Mouse (Mus musculus): ENCODE measurements around the gene Pkig. TPM values are rescaled to one million over a fixed set of nuclear protein-coding genes. Genes with fewer than 3 reads are reported as not detected.
A peak's percentile ranks its signal among the peaks of the same experiment; 100 is the strongest.

Pkig gene
- total and polyA plus RNA-seq, 2 experiments from 2014 or later, result 90.5 to 161 TPM

- Histone ChIP-seq H3K27me3 (ENCODE audit: insufficient read depth, low read length) (no peaks in the 10 kb centered on the region), H3K9ac (replicated peaks; ENCODE audit: low read length, poor library complexity, severe bottlenecking) (no peak overlapping the region), H3K36me3 (ENCODE audit: insufficient read depth, low read length) (peaks cover 45% of the 10 kb centered on the region), H3K4me2 (ENCODE audit: low read depth, low read length, poor library complexity, severe bottlenecking) (no peak overlapping the region), H3K4me1 (ENCODE audit: insufficient read depth, low read length) (no peaks in the 10 kb centered on the region), H3K27ac (ENCODE audit: low read depth, low read length) (no peak overlapping the region), H3K4me3 (ENCODE audit: low read depth, low read length) (no peak overlapping the region), H3K9me3 (ENCODE audit: low read length) (no peaks in the 10 kb centered on the region)
- TF ChIP-seq CTCF (IDR thresholded peaks at IDR 0.05), result no peak
- WGBS, result 95% methylated on average over 4 of the region's 4 CpGs
- DNase-seq (ENCODE audit: low spot score) (no peak), ATAC-seq (ENCODE audit: low FRiP score) (no peak)
Observed at GRCm38 (mm10) chr2:163631223-163631622, 27.0 kb upstream of the Pkig start.

- no peak overlapping the region for H3K4me3 ChIP-seq (ENCODE audit: low read depth, low read length)
- 95% methylated on average over 2 of the region's 2 CpGs for WGBS
Observed at GRCm38 (mm10) chr2:163631715-163632114, 26.5 kb upstream of the Pkig start.

GRCm38 (mm10) chr2:163634211-163634610 lies 24.0 kb upstream of the Pkig start:
- whole genome bisulfite sequencing, result 96% methylated on average over 2 of the region's 2 CpGs
- no peaks in the 10 kb centered on the region for H3K9me3 ChIP-seq (ENCODE audit: low read length)
- H3K4me3 ChIP-seq (ENCODE audit: low read depth, low read length), result no peak overlapping the region
- TF ChIP-seq CTCF (IDR thresholded peaks at IDR 0.05), result no peak
- DNase-seq (ENCODE audit: low spot score) (no peak), ATAC-seq (ENCODE audit: low FRiP score) (no peak)
- H3K27me3 ChIP-seq (ENCODE audit: insufficient read depth, low read length), result no peaks in the 10 kb centered on the region
- no peak overlapping the region for H3K9ac ChIP-seq (replicated peaks; ENCODE audit: low read length, poor library complexity, severe bottlenecking)
- no peak overlapping the region for H3K27ac ChIP-seq (ENCODE audit: low read depth, low read length)
- no peak overlapping the region for H3K4me2 ChIP-seq (ENCODE audit: low read depth, low read length, poor library complexity, severe bottlenecking)
- H3K36me3 ChIP-seq (ENCODE audit: insufficient read depth, low read length), result peaks cover 31% of the 10 kb centered on the region
- no peaks in the 10 kb centered on the region for H3K4me1 ChIP-seq (ENCODE audit: insufficient read depth, low read length)

More at GRCm38 (mm10) chr2:163631715-163632114, 26.5 kb upstream of the Pkig start:
- peak; percentile 50 for TF ChIP-seq CTCF (IDR thresholded peaks at IDR 0.05)
- no peaks in the 10 kb centered on the region for H3K27me3 ChIP-seq (ENCODE audit: insufficient read depth, low read length)
- no peak overlapping the region for H3K27ac ChIP-seq (ENCODE audit: low read depth, low read length)
- no peak for DNase-seq (ENCODE audit: low spot score)
- ATAC-seq (ENCODE audit: low FRiP score), result no peak
- H3K9ac ChIP-seq (replicated peaks; ENCODE audit: low read length, poor library complexity, severe bottlenecking), result no peak overlapping the region
- H3K4me2 ChIP-seq (ENCODE audit: low read depth, low read length, poor library complexity, severe bottlenecking), result no peak overlapping the region
- no peaks in the 10 kb centered on the region for H3K4me1 ChIP-seq (ENCODE audit: insufficient read depth, low read length)
- no peaks in the 10 kb centered on the region for H3K9me3 ChIP-seq (ENCODE audit: low read length)
- H3K36me3 ChIP-seq (ENCODE audit: insufficient read depth, low read length), result peaks cover 41% of the 10 kb centered on the region

- Histone ChIP-seq H3K4me3 (ENCODE audit: low read depth, low read length) (no peak overlapping the region), H3K4me2 (ENCODE audit: low read depth, low read length, poor library complexity, severe bottlenecking) (no peak overlapping the region), H3K9me3 (ENCODE audit: low read length) (no peaks in the 10 kb centered on the region), H3K27me3 (ENCODE audit: insufficient read depth, low read length) (no peaks in the 10 kb centered on the region), H3K4me1 (ENCODE audit: insufficient read depth, low read length) (no peaks in the 10 kb centered on the region), H3K9ac (replicated peaks; ENCODE audit: low read length, poor library complexity, severe bottlenecking) (no peak overlapping the region), H3K27ac (ENCODE audit: low read depth, low read length) (no peak overlapping the region), H3K36me3 (ENCODE audit: insufficient read depth, low read length) (peaks cover 18% of the 10 kb centered on the region)
- no peak for DNase-seq (ENCODE audit: low spot score)
- no peak for TF ChIP-seq CTCF (IDR thresholded peaks at IDR 0.05)
- 96% methylated on average over 2 of the region's 2 CpGs for WGBS
- no peak for ATAC-seq (ENCODE audit: low FRiP score)
Observed at GRCm38 (mm10) chr2:163636057-163636456, 22.1 kb upstream of the Pkig start.

GRCm38 (mm10) chr2:163637655-163638266 lies 20.4 kb upstream of the Pkig start:
- TF ChIP-seq CTCF (IDR thresholded peaks at IDR 0.05), result no peak
- DNase-seq (ENCODE audit: low spot score), result no peak

GRCm38 (mm10) chr2:163640493-163640892 lies 17.7 kb upstream of the Pkig start:
- ATAC-seq (ENCODE audit: low FRiP score), result no peak
- DNase-seq (ENCODE audit: low spot score), result no peak
- no peak overlapping the region for H3K27ac ChIP-seq (ENCODE audit: low read depth, low read length)
- H3K4me2 ChIP-seq (ENCODE audit: low read depth, low read length, poor library complexity, severe bottlenecking), result no peak overlapping the region
- H3K4me3 ChIP-seq (ENCODE audit: low read depth, low read length), result no peak overlapping the region
- no peaks in the 10 kb centered on the region; the same call in 1 of the 2 replicates for H3K36me3 ChIP-seq (ENCODE audit: insufficient read depth, low read length)
- H3K9me3 ChIP-seq (ENCODE audit: low read length), result no peaks in the 10 kb centered on the region
- no peaks in the 10 kb centered on the region for H3K27me3 ChIP-seq (ENCODE audit: insufficient read depth, low read length)
- peak; percentile 37 for TF ChIP-seq CTCF (IDR thresholded peaks at IDR 0.05)
- no peak overlapping the region for H3K9ac ChIP-seq (replicated peaks; ENCODE audit: low read length, poor library complexity, severe bottlenecking)
- peaks cover 5% of the 10 kb centered on the region for H3K4me1 ChIP-seq (ENCODE audit: insufficient read depth, low read length)
- 82% methylated on average over 3 of the region's 3 CpGs for WGBS

More at GRCm38 (mm10) chr2:163637655-163638266, 20.4 kb upstream of the Pkig start:
- H3K9me3 ChIP-seq (ENCODE audit: low read length), result no peaks in the 10 kb centered on the region
- WGBS, result 73% methylated on average over 5 of the region's 5 CpGs
- no peak for ATAC-seq (ENCODE audit: low FRiP score)
- H3K4me3 ChIP-seq (ENCODE audit: low read depth, low read length), result no peak overlapping the region
- H3K36me3 ChIP-seq (ENCODE audit: insufficient read depth, low read length), result peaks cover 8% of the 10 kb centered on the region; the same call in 1 of the 2 replicates
- no peak overlapping the region for H3K9ac ChIP-seq (replicated peaks; ENCODE audit: low read length, poor library complexity, severe bottlenecking)
- no peak overlapping the region for H3K27ac ChIP-seq (ENCODE audit: low read depth, low read length)
- H3K4me1 ChIP-seq (ENCODE audit: insufficient read depth, low read length), result no peaks in the 10 kb centered on the region; the same call in none of the 2 replicates
- H3K27me3 ChIP-seq (ENCODE audit: insufficient read depth, low read length), result no peaks in the 10 kb centered on the region
- H3K4me2 ChIP-seq (ENCODE audit: low read depth, low read length, poor library complexity, severe bottlenecking), result no peak overlapping the region
